Mouse (Mus musculus) retina, embryonic 14.5 days (tissue): ENCODE measurements around the gene Rpl7a.

ENCODE experiments used
- DNase-seq: peaks from one replicate; pipeline ENCODE4 v3.0.0-alpha.2; 2015; ENCODE audit warnings: low spot score

The Rpl7a gene

DNA sequence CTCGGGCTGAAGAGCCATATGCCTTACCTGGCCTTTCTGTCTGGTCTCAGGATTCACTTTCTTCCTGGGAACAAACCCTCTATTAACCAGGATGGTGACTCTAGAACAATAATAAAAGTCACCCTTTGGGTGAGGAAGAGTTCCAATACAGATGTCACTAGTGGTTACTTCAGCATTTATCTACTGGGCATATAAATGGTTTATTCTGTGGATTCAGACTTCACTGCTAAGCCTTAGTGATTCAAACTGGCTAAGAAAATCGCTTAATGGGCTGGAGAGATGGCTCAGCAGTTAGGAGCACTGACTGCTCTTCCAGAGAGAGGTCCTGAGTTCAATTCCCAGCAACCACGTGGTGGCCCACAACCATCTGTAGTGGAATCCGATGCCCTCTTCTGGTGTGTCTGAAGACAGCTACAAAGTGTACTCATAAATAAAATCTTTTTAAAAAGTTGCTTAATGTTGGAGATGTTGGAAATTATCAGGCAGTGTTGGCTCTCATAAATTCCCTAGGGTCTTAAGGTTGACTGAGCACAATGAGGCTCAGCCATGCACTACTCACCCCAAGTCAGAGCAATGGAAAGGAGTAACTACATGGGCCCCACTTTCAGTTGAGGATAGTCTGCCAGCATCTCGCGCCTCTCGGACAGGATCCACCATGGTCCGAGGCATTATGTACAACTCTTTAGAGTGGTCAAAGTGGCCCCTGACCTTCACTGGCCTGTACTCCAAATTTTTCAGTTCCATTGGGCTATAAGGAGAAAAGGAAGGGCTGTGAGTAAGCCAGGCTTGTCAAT, 3.8 kb downstream of the Rpl7a start:
- no peak for DNase-seq

DNA sequence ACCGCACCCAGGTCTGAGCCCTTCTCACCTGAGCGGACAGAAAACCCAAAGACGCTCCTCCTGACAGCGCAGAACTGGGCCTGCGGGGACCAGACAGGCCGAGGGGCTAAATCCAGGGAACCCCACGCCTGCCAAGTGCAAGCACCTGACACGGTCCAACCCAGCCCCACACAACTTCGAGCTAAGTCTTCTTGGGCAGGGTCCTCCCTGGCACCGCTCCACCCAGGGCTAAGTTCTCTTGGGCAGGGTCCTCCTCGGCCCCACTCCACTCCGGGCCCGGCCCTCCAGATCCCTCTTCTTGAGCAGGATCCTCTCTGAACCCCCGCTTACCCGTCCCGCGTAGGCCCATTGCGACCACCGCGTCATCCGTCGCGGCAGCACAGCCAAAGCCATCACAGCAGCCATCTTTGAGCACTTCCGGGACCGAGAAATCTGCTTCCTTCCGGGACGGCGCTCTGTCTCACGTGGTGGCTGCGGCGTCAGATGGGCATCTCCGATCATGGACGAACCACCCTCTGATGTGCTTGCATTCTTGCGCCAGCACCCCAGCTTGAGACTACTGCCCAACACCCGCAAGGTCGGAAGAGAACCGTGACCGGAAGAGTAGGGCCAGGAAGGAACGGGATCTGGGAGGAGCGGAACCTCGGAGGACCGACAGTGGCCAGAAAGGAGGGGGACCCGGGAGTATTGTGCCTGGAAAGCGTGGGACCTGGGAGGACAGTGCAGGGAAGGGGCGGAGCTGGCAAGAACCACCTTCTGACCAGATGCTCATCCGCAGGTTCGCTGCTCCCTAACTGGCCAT, 5.6 kb downstream of the Rpl7a start, which contains the start of the genes Surf2 and Surf1:
Gene Surf2, plus strand, starts transcription at position 441 of the 802 bp plus-strand sequence.
Gene Surf1, minus strand, starts transcription at position 604 of the 802 bp plus-strand sequence.
- peak; percentile 82 for DNase-seq

DNA sequence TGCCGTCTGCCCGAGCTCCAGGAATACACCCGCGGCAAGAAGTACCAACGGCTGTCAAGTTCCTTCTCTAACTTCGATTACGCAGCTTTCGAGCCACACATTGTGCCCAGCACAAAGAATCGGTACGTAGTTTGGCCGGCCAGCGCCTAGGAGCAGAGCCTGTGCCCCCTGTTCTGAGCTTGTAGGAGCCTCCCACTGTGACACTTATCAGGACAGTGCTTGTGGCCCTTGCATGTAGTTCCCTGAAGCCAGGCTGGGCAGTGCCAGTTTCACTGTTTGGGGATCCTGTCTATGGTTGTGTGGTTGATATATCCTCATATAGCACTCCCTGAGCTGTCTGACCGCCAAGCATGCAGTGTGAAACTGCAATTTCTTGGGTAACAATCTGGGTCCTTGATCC, 6.2 kb downstream of the Rpl7a start:
- DNase-seq, result no peak

DNA sequence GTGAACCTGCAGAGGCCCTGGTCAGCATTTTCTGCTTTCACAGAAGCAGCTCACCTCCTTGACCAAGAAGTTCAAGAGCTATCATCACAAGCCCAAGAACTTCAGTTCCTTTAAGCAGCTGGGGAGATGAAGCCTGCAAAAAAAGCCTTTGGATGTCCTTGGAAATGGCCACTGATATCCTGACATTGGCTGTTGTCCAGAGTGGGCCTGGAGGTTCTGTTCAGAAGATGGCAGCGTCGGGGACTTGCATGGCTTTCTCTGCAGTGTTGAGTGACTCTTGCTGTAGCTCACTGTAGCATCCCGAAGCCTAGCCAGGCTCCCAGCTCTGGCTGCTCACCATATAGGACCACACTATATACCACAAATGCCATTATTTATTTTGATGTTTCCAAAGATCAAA, 9.1 kb downstream of the Rpl7a start:
- no peak for DNase-seq

DNA sequence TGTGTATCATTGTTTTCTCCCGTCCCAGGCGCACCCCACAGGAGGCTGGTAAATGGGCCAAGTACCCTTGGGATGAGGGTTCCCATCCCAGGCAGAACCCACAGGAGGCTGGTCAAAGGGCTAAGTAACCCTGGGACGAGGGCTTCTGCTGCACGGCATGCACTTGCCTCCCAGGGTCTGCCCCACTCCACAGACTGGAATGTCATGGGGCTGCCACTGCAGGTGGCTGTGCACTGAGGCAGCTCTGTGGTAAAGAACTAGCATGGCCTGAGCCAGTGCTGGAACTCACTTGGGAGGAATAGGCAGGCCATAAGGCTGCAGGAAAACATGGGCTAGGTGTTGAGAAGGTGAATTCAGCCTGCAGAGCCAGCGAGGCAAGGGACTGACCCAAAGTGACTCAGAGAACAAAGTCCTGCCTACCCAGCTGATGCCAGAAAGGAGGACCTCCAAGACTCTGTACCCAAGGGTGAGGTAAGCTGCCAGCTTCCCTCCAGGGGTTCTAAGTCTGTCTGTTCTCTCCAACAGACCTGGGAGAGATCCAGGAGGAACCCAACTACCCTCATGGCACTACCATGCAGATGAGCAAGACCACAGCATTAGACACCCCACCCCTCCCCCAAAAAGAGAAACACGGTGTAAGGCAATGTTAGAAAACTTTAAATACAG, 9.8 kb downstream of the Rpl7a start:
- no peak for DNase-seq

DNA sequence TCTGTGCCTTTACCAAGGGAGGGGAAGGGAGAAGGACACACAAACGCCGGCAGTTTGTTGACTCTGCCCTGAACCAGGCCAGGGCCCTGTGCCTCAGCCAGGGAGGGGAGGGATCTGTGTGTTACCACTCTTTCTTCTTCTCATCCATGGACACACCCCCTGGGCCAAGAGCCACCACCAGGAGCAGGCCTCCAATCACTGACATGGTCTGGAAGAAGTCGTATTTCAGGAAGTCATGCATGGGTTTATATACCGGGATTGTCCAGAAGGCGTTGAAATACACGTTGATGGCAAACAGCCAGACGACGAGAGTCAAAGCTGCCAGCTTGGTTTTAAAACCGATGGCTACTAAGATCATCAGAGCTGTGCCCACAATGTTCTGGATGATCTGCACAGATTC, 11.2 kb downstream of the Rpl7a start:
- DNase-seq, result no peak

DNA sequence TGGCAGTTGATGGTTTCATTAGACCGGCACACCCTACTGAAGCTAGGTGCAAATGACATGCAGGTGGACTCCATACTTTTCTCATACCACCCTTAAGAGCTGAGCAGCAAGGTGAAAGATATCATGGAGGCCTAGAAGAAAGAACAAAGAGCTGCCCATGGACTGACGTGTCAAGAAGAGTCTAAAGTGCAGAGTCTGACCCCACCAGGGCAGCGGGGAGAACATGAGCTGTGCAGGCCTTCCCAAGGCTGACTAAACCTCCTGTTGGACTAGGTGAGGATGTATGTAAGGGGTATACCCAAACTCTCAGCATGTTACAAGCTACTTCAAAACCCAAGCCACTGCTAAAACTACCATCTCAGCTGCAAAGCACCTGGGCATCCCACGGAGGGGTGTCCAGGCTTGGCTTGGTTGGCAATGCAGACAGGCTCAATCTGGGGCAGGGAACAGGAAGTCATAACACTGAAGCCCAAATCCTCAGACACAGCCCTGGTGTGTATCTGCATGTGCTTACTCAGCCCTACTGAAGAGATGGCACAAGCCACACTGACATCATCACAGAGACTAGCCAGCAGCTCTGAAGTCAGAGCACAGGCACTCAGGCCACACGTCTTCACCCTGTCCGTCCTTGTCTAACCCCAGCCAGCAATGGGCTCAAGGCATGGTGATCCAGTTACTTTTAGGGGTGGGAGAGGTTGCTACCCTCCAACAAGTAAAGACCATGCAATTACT, 17.3 kb downstream of the Rpl7a start:
- DNase-seq, result no peak

DNA sequence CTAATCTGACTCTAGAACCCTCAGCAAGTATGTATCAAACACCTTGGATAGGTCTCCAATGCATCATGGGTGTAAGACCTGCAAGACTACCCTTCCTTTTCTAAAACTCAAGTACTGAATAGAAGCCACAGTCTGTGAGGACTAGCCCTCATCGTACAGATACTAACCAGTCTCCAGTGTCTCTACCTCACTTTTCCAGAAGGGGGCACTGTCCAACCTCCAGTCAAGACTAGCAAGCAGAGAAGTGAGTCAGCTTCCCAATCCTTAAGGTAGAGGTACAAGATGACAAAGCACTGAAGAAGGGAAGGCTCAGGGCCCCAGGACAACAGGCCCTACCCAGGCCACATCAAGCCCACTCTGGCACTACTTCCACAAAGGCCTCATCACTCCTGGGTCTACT, 19.8 kb downstream of the Rpl7a start:
- DNase-seq, result peak; percentile 79

DNA sequence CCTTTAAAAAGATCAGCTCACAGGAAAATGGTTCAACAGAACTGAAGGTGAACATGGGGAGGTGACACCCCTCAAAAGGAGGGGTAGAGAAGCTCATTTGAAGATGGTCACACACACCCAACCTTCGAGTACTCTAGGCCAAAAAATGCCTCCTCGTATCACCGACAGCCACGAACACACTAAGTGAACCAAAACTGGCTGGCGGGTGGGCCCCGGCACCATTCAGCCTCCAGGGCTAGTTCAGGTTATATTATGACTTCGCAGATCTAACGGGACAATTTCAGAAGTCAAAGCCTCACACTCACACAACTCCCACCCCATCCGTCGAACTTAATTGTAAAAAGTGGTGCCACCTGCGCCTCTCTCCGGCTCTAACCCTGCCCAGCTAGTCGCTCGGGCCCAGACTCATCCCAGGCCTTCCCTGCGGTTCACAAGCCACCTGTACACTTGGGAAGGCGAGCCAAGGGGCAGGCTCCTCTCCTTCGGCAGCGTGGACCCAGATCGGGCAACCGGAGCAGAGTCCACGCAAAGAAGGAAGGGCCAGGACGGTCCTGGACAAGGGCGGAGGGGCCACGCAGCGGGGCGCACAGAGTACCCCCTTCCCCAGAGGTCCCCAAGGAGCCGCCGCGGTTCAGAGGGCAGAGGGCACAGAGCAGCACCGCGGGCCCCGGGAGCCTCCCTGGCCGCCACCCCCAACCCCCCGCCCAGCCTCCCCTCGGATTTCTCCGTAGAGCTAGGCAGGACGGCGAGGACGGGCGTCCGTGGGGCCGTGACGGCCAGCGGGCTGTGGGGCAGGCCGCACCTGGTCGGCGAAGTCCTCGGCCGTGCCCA, 22.1 kb downstream of the Rpl7a start:
- DNase-seq, result no peak

DNA sequence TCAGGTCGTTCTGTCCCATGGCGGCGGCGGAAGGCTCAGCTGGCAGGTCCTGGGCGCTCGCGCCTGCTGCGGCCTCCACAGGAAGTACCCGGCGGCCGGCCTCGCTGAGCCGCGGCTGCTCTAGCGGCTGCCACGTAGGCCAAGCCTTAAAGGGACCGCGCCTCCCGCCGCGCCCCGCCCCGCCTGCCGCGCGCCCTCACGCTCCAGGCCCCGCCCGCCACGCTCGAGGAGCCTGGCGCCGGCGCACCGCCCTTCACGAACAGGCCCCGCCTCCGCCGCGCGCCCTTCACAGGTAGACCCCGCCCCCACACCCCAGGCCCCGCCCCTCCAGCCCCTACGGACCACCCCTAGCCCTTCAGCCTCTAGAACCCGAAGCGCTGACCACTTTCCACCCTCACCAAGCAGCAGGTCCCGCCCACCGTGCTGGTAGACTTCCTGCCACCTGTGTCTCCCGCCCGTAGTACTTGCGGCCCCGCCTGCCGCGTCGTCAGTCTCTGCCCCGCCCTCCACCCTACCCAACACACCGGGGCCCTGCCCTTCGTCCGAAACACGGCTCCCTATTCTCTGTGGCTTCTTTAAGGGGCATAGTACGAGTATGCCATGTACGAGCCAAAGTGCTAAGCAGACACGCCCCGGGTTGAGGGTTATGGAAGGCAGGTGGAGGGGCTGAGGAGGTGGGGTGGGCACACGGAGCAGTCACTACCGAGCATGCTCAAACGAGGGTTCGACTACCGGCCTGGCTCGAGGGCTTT, 22.9 kb downstream of the Rpl7a start, which contains the start of the genes Surf4 and Stkld1:
Gene Surf4, minus strand, starts transcription at position 625 of the 752 bp plus-strand sequence.
Gene Stkld1, plus strand, starts transcription at position 744 of the 752 bp plus-strand sequence.
- DNase-seq, result peak; percentile 96

DNA sequence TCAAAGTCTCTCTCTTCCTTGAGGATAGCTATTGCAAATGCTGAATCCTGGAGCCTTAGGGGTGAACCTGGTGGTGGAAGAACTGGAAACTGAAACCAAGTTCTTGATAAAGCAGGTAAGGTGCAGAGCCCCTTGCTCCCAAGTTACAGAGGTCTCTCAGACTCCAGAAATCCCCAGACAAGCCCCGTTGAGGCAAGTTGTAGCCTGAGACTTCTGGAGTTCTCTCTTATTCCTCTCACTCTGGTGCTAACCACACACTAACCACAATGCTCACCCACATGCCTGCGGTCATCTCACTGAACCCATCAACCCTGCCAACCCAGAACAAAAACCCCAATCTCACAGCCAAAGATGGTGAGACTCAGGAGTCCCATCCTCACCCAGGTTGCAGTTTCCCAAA, 24.7 kb downstream of the Rpl7a start:
- DNase-seq, result no peak

DNA sequence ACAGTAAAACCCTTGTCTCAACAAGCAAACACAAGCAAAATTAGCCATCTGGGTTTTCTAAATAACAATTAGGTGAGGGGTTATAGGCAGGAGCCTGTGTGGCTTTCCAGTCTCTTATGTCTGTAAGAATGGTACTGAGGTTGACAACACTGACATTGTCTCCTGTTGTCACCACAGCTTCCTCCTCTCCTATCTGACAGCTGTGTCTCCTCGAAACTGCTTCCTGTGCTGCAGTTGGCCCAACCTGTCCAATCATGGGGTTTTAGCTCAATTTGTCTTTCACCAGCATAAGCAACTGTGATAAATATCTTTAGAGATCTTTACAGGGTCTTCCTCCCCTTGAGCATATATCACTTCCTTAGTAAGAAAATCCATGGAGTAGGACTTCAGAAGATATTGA, 25.9 kb downstream of the Rpl7a start:
- DNase-seq, result no peak

DNA sequence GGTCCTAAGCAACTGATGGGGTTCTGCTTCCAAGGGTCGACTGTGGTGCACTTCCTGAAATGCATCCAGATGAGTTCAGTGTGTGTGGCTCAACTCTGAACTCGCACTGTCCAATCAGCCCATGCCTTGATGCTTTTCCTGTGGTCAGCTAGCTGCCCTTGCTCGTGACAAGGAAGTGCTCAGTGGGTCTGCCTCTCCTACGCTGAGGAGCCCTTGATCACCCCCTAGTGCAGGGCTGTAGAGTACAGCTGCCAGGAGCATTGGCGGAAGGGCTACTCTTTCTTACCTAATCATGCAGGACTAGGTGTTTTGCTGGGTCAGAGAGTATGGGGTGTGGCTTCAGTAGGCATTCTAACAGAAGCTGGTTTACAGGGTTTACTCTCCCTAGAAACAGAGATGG, 31.0 kb downstream of the Rpl7a start:
- no peak for DNase-seq

DNA sequence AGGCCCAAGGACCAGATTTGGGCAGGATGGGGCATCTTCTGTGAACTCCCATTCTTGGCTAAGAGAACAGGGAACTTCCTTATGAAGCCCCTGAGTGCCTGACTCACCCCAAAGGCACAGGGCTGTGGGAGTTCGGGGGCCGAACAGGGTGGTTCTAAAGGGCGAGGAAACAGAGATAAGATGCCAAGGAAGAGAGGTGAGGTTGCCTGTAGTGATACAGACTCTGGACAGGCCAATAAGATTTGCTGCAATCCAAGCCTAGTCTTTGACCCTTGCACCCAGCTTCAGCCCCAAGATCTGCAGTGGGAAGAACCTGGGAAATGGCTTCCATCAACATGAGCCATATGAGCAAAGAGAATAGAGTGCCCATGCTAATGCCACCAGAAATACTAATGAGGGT, 32.7 kb downstream of the Rpl7a start:
- no peak for DNase-seq

DNA sequence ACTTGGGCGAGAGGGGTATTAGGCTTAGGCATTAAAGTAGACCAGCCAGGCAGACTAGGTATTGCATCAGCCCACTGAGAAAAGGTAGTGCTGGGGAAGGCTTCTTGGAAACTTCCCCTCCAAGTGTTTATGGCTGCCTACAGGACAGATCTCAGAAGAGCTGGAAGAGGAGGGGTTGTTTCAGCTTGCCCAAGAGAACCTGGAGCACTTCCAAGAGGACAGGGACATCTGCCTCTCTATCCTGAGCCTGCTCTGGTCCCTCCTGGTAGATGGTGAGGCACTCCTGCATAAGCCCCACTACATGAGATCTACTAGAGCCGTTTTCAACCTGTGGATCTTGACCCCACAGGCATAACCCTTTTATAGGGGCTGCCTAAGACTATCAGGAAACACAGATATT, 39.8 kb downstream of the Rpl7a start:
- no peak for DNase-seq

DNA sequence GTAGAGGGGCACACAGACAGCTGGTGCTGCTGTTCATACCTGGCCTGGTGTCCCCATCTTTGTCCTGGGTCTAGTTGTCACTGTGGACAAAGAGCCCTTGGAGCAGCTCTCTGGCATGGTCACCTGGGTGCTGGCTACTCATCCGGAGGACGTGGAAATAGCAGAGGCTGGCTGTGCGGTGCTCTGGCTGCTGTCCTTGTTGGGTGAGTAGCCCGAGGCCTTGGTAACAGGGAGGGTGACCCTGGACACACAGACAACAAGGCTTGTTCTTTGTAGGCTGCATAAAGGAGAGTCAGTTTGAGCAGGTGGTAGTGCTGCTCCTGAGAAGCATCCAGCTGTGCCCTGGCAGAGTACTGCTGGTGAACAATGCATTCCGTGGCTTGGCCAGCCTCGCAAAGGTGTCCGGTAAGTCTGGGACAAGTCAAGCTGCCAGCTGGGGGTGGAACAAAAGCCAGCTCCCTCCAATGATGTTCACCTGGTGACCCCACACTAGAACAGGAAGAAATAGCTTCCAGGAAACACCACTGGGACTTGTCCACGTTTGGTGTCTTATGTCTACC, 40.9 kb downstream of the Rpl7a start:
- DNase-seq, result no peak

DNA sequence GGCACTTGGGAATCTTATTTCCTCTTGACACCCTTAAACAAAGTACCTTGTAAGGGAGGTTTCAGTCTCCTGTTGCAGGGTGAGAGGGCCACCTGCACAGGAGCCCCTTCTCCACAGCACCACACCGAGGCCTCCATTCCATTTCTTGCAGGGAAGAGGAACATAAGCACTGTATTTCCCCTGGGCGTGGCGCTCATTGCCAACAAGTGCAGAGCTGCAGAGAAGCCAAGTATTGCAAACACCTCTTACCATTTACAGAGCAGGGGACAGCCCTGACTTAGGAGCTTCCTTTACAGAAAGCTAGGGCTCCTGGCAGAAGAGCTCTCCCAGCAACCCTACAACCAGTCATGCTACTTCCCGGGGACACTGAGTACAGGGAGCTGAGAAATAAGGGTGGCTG, 41.6 kb downstream of the Rpl7a start:
- no peak for DNase-seq

DNA sequence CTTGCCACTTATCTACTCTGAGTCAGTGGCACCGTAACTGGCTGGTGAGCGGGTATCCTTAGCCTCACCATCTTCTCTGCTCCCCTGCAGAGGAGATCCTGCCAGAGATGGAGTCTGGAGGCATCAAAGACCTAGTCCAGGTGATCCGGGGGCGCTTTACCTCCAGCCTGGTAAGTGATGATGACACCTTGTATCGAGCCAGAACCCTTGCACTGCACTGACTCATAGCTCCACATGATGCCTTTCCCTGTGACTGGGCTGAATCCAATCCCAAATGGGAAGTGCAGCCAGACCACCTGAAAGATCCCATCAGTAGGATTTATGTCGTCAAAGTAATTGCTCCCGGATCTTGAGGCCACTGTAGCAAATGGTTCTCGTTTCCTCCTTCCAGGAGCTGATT, 42.3 kb downstream of the Rpl7a start:
- no peak for DNase-seq

DNA sequence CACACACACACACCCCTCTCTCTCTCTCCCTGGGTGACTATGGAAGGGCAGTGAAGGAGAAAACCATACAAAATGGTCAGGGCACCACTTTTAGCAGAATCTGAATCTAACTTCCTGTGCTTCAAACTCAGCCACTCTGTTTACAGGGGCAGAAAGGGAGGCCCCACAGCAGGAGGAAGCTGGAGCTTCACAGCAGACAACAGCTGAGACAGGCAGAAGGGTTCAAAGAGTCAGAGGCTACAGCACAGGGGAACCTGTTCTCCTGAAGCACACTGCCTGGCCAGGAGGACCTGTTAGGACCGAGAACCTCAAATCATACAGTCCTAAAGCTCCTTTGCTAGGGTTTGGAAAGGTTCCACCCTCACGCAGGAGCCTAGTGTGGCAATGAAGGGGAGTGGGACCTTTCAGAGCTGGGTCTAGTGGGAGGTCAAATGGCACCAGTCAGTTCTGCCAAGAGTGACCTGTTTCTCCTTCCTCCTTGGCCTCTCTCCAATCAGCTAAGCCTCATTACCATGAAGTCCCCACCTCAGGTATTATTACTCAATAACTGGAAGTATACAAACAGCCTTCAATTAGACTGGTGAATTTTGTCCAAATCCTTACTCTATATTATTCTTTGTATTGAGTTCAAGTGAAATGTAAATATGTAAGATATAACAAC, 44.3 kb downstream of the Rpl7a start:
- no peak for DNase-seq
